Mouse (Mus musculus) hematopoietic multipotent progenitor cell, adult 10-12 weeks (in vitro differentiated cells): ENCODE data around the gene B430218F22Rik. TPM values are rescaled to one million over a fixed set of nuclear protein-coding genes. Genes with fewer than 3 reads are reported as not detected.

ENCODE experiments used
- polyA plus RNA-seq: library from polyadenylated mRNA; stranded (reverse); fragments of >175 nt; gene quantifications from 2 replicates; pipeline ENCODE4 v1.2.3, GENCODE M21; 2012; ENCODE audit warnings: low replicate concordance

Gene B430218F22Rik
- polyA plus RNA-seq = not detected in 2 replicates

DNA sequence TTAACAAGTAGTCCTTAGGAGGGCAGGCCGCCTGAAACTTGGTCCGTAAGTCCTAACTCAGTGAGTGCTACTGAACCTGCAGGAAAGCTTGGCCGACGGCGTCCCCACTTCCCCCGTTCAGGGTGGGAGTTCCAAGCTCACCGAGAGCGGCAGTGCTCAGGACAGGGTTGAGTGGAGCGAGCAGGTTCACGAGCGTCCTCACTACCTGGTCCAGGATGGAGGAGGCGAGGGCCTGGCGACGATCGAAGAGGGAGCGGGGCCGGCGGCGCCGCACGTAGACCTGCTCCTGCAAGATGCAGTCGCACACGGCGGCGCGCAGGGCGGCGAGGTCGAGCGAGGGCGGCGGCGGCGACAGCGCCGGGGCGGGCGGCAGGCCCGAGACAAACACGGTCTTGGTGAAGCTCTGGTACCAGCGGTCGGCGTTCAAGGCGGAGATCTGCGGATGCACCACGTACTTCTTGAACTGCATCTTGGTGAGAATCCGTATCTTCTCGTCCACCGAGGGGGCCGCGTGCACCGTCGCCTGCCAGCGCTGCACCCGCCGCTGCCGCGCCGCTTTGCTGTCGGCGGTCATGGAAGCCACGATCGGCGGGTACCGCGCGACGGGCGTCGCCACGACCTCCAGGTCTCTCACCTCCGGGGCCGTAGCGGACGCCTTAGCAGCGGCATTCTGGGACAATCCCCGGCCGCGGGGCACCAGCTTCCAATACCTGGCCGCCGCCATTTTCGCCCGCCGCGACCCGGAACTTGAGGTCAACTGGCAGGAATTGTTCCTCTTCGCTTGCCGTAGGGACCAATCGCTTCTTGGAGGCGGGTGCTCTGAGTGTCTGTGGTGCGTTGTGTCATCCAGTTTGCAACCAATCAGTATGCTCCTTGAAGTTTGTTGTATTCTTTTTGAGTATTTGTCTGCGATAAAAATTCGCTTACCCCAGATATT lies at the start of gene B430218F22Rik, which contains the start of gene Mrps30:
Gene B430218F22Rik, plus strand, starts transcription at position 120 of the 937 bp plus-strand sequence.
Gene Mrps30, minus strand, starts transcription at position 742 of the 937 bp plus-strand sequence.

Other genes with a start within 250 kb of the B430218F22Rik start
- 6.5 and 12.4 TPM in 2 replicates for gene Mrps30, start 622 bp downstream of the B430218F22Rik start, polyA plus RNA-seq